Mouse (Mus musculus) forebrain, postnatal 0 days (tissue): ENCODE results near the gene Serpina1e. TPM values are rescaled to one million over a fixed set of nuclear protein-coding genes. Genes with fewer than 3 reads are reported as not detected.

Source experiments
- ATAC-seq: fragments of 200-750 bp; cut with Nextera tagmentation; 2 replicates; pipeline ENCODE4 v1.8.0; 2017; ENCODE audit warnings: mild to moderate bottlenecking, moderate library complexity
- DNase-seq: peaks from one replicate; pipeline ENCODE4 v3.0.0-alpha.2; 2015
- H3K27ac ChIP-seq: fragments of 300-500 bp; sonication (generic); 2 replicates; pipeline ENCODE4 v1.5.1; 2014; ENCODE audit warnings: low read depth, mild to moderate bottlenecking, antibody characterized with exemption, low read length, moderate library complexity, mixed read lengths
- H3K27me3 ChIP-seq: fragments of 300-500 bp; sonication (generic); 2 replicates; pipeline ENCODE4 v1.6.1; 2014; ENCODE audit warnings: mild to moderate bottlenecking, low read length, mixed read lengths; ENCODE audit not compliant: insufficient read depth
- H3K36me3 ChIP-seq: fragments of 300-500 bp; sonication (generic); 2 replicates; pipeline ENCODE4 v1.6.1; 2014; ENCODE audit warnings: mild to moderate bottlenecking, moderate library complexity; ENCODE audit not compliant: insufficient read depth
- H3K4me1 ChIP-seq: fragments of 300-500 bp; sonication (generic); 2 replicates; pipeline ENCODE4 v1.6.1; 2014; ENCODE audit warnings: antibody characterized with exemption; ENCODE audit not compliant: insufficient read depth
- H3K4me2 ChIP-seq: fragments of 300-500 bp; sonication (generic); 2 replicates; pipeline ENCODE4 v1.6.1; 2014; ENCODE audit warnings: low read depth, mild to moderate bottlenecking, moderate library complexity
- H3K4me3 ChIP-seq: fragments of 300-500 bp; sonication (generic); 2 replicates; pipeline ENCODE4 v1.5.1; 2014; ENCODE audit warnings: low read depth, low read length, mixed read lengths
- H3K9ac ChIP-seq: fragments of 300-500 bp; sonication (generic); 2 replicates; pipeline ENCODE4 v1.6.1; 2014; ENCODE audit warnings: mild to moderate bottlenecking
- H3K9me3 ChIP-seq: fragments of 300-500 bp; sonication (generic); 2 replicates; pipeline ENCODE4 v1.6.1; 2016; ENCODE audit warnings: low read length
- CTCF ChIP-seq: sonication (generic); IDR thresholded peaks from 2 replicates; pipeline ENCODE4 v1.5.1; 2016; ENCODE audit warnings: antibody characterized with exemption, control low read depth, low read depth
- WGBS: fragments of 180-500 bp; shearing (Covaris S2); extraction: QIAGEN DNeasy Blood & Tissue Kit; methylation state at CpG from one replicate; pipeline ENCODE4 v1.1.7; 2014; 5-methylcytosine and 5-hydroxymethylcytosine counted together
- polyA plus RNA-seq: library from polyadenylated mRNA; unstranded; fragments of >200 nt; fragmentation: Nextera tagmentation; extraction: Ambion mirVana; gene quantifications from 2 replicates; pipeline ENCODE4 v1.2.1, GENCODE M21; 2015
- total RNA-seq: library from RNA; depleted of rRNA; stranded (reverse); fragments of >200 nt; gene quantifications from 2 replicates; pipeline ENCODE4 v1.2.3, GENCODE M21; 2014; rRNA removed

Gene Serpina1e
- total RNA-seq (not detected in 2 replicates), polyA plus RNA-seq (not detected in 2 replicates)

GRCm38 (mm10) chr12:103958798-103959197 lies at the start of gene Serpina1e:
TSS of gene Serpina1e (minus strand) at chr12:103958975.
- H3K9me3 ChIP-seq: no peaks in the 10 kb centered on the region
- no peak within 1 kb of the TSS for H3K4me2 ChIP-seq
- H3K27ac ChIP-seq: no peak within 1 kb of the TSS
- H3K27me3 ChIP-seq: no peaks in the 10 kb centered on the region
- DNase-seq (no peak), ATAC-seq (no peak)
- no peak within 1 kb of the TSS for H3K9ac ChIP-seq
- H3K4me1 ChIP-seq: no peaks in the 10 kb centered on the region
- no peaks in the 10 kb centered on the region for H3K36me3 ChIP-seq
- 89% methylated on average over 3 of the region's 3 CpGs for WGBS
- TF ChIP-seq CTCF: no peak
- no peak within 1 kb of the TSS for H3K4me3 ChIP-seq

GRCm38 (mm10) chr12:104004689-104005088 lies 45.9 kb upstream of the Serpina1e start:
- Histone ChIP-seq H3K27ac (no peak overlapping the region), H3K36me3 (no peaks in the 10 kb centered on the region), H3K4me3 (no peak overlapping the region), H3K9ac (no peak overlapping the region), H3K4me1 (no peaks in the 10 kb centered on the region), H3K27me3 (no peaks in the 10 kb centered on the region), H3K9me3 (0 out of 2 replicates have a peak, but pooled peaks cover 4% of the 10 kb centered on the region), H3K4me2 (no peak overlapping the region)
- no peak for TF ChIP-seq CTCF
- no peak for ATAC-seq
- DNase-seq: no peak
- 87% methylated on average over 5 of the region's 5 CpGs for WGBS

- 59% methylated on average over 4 of the region's 4 CpGs for WGBS
- H3K4me3 ChIP-seq: no peak overlapping the region
- no peak for TF ChIP-seq CTCF
- H3K27ac ChIP-seq: no peak overlapping the region
- H3K36me3 ChIP-seq: no peaks in the 10 kb centered on the region
- H3K9me3 ChIP-seq: 0 out of 2 replicates have a peak, but pooled peaks cover 4% of the 10 kb centered on the region
- ATAC-seq (no peak), DNase-seq (no peak)
- no peaks in the 10 kb centered on the region for H3K27me3 ChIP-seq
- no peak overlapping the region for H3K4me2 ChIP-seq
- H3K4me1 ChIP-seq: no peaks in the 10 kb centered on the region
- no peak overlapping the region for H3K9ac ChIP-seq
Observed at GRCm38 (mm10) chr12:104003238-104003612, 44.5 kb upstream of the Serpina1e start.

- H3K9ac ChIP-seq: no peak overlapping the region
- ATAC-seq (no peak), DNase-seq (no peak)
- H3K27me3 ChIP-seq: no peaks in the 10 kb centered on the region
- H3K4me2 ChIP-seq: no peak overlapping the region
- H3K4me1 ChIP-seq: no peaks in the 10 kb centered on the region
- 0 out of 2 replicates have a peak, but pooled peaks cover 4% of the 10 kb centered on the region for H3K9me3 ChIP-seq
- 79% methylated on average over 10 of the region's 10 CpGs for WGBS
- no peak overlapping the region for H3K27ac ChIP-seq
- no peak for TF ChIP-seq CTCF
- no peak overlapping the region for H3K4me3 ChIP-seq
- no peaks in the 10 kb centered on the region for H3K36me3 ChIP-seq
Observed at GRCm38 (mm10) chr12:104002569-104003237, 43.9 kb upstream of the Serpina1e start.

GRCm38 (mm10) chr12:104000594-104000993 lies 41.8 kb upstream of the Serpina1e start:
- no peak overlapping the region for H3K9ac ChIP-seq
- no peaks in the 10 kb centered on the region for H3K4me1 ChIP-seq
- TF ChIP-seq CTCF: no peak
- 0 out of 2 replicates have a peak, but pooled peaks cover 4% of the 10 kb centered on the region for H3K9me3 ChIP-seq
- H3K27me3 ChIP-seq: no peaks in the 10 kb centered on the region
- ATAC-seq: no peak
- H3K36me3 ChIP-seq: no peaks in the 10 kb centered on the region
- H3K27ac ChIP-seq: no peak overlapping the region
- WGBS: 91% methylated on average over 3 of the region's 3 CpGs
- DNase-seq: no peak
- H3K4me3 ChIP-seq: no peak overlapping the region
- H3K4me2 ChIP-seq: no peak overlapping the region

GRCm38 (mm10) chr12:103999611-104000010 lies 40.8 kb upstream of the Serpina1e start:
- Histone ChIP-seq H3K4me2 (no peak overlapping the region), H3K9ac (no peak overlapping the region), H3K27ac (no peak overlapping the region), H3K36me3 (no peaks in the 10 kb centered on the region), H3K9me3 (0 out of 2 replicates have a peak, but pooled peaks cover 2% of the 10 kb centered on the region), H3K27me3 (no peaks in the 10 kb centered on the region), H3K4me3 (no peak overlapping the region), H3K4me1 (no peaks in the 10 kb centered on the region)
- ATAC-seq (no peak), DNase-seq (no peak)
- WGBS: 60% methylated on average over 8 of the region's 8 CpGs
- TF ChIP-seq CTCF: no peak

- 44% methylated on average over 2 of the region's 2 CpGs for WGBS
- no peaks in the 10 kb centered on the region for H3K4me1 ChIP-seq
Observed at GRCm38 (mm10) chr12:103996513-103996912, 37.7 kb upstream of the Serpina1e start.

More at GRCm38 (mm10) chr12:103996513-103996912, 37.7 kb upstream of the Serpina1e start:
- ATAC-seq (no peak), DNase-seq (no peak)
- TF ChIP-seq CTCF: no peak
- Histone ChIP-seq H3K4me2 (no peak overlapping the region), H3K27me3 (no peaks in the 10 kb centered on the region), H3K27ac (no peak overlapping the region), H3K9me3 (no peaks in the 10 kb centered on the region), H3K36me3 (no peaks in the 10 kb centered on the region), H3K9ac (no peak overlapping the region), H3K4me3 (no peak overlapping the region)
